Mouse (Mus musculus): ENCODE results near the gene Clpx. TPM values are rescaled to one million over a fixed set of nuclear protein-coding genes. Genes with fewer than 3 reads are reported as not detected.
"Not testable (repeated sequence)": the region's sequence is repeated elsewhere in the genome, so short reads cannot be mapped to it uniquely, and the experiment has no call there.

The Clpx gene
- total and polyA plus RNA-seq, 3 experiments, result 32.4 to 38.8 TPM; not detected in 1

GRCm38 (mm10) chr9:65273873-65274272, 20.2 kb upstream of the Clpx start:
- H3K79me2 ChIP-seq (ENCODE audit: control insufficient read depth, insufficient read depth, low read length, poor library complexity), result no peaks in the 10 kb centered on the region
- DNase-seq (ENCODE audit: low read depth, low spot score), result no peak
- H3K36me3 ChIP-seq (ENCODE audit: control insufficient read depth in 1 of 2, insufficient read depth in 2 of 2, low read length in 2 of 2), result no peaks in the 10 kb centered on the region
- TF ChIP-seq CHD2 (IDR thresholded peaks at IDR 0.05; ENCODE audit: low read length) (no peak), E2F4 (IDR thresholded peaks at IDR 0.05; ENCODE audit: borderline replicate concordance, low read depth, low read length) (no peak), POLR2AphosphoS2 (IDR thresholded peaks at IDR 0.05; ENCODE audit: low read length) (no peak), TAL1 (IDR thresholded peaks at IDR 0.05; ENCODE audit: low read length) (no peak), HCFC1 (IDR thresholded peaks at IDR 0.05; ENCODE audit: low read depth, low read length) (no peak)
- no peak overlapping the region for H3K9ac ChIP-seq (ENCODE audit: control insufficient read depth, low read depth, low read length, poor library complexity, severe bottlenecking)
- no peaks in the 10 kb centered on the region; a peak in 1 of 4 replicates for H3K27me3 ChIP-seq (ENCODE audit: control insufficient read depth in 1 of 2, insufficient read depth in 2 of 2, low read length in 2 of 2)
- H3K27ac ChIP-seq (ENCODE audit: control insufficient read depth, low read depth, low read length), result no peak overlapping the region
- H3K9me3 ChIP-seq (replicated peaks; ENCODE audit: insufficient read depth, low read length), result no peaks in the 10 kb centered on the region
- no peaks in the 10 kb centered on the region for H3K4me1 ChIP-seq (ENCODE audit: control insufficient read depth in 1 of 2, insufficient read depth in 2 of 2, low read length in 2 of 2)
- no peak overlapping the region for H3K4me3 ChIP-seq (ENCODE audit: control insufficient read depth in 1 of 2, insufficient read depth in 1 of 2, low read depth in 2 of 2, low read length in 2 of 2)

- H3K79me2 ChIP-seq (ENCODE audit: control insufficient read depth, insufficient read depth, low read length, poor library complexity); H3K27me3 ChIP-seq (ENCODE audit: control insufficient read depth in 1 of 2, insufficient read depth in 2 of 2, low read length in 2 of 2); H3K27ac ChIP-seq (ENCODE audit: control insufficient read depth, low read depth, low read length); H3K4me1 ChIP-seq (ENCODE audit: control insufficient read depth in 1 of 2, insufficient read depth in 2 of 2, low read length in 2 of 2); H3K9me3 ChIP-seq (replicated peaks; ENCODE audit: insufficient read depth, low read length); H3K36me3 ChIP-seq (ENCODE audit: control insufficient read depth in 1 of 2, insufficient read depth in 2 of 2, low read length in 2 of 2); H3K9ac ChIP-seq (ENCODE audit: control insufficient read depth, low read depth, low read length, poor library complexity, severe bottlenecking); DNase-seq (ENCODE audit: low read depth, low spot score); H3K4me3 ChIP-seq (ENCODE audit: control insufficient read depth in 1 of 2, insufficient read depth in 1 of 2, low read depth in 2 of 2, low read length in 2 of 2): not testable (repeated sequence)
- TF ChIP-seq CTCF (IDR thresholded peaks at IDR 0.05 in 2 of 3, conservative IDR thresholded peaks at IDR 0.05 in 1 of 3; ENCODE audit: control insufficient read depth in 1 of 3, insufficient read depth in 1 of 3, low read depth in 2 of 3, low read length in 3 of 3, poor library complexity in 1 of 3, severe bottlenecking in 1 of 3), result peak in 1 of 3 experiments; percentile 19; a peak in 1 of 6 replicates
Measured at GRCm38 (mm10) chr9:65274851-65275250, 19.2 kb upstream of the Clpx start.

GRCm38 (mm10) chr9:65275810-65276530, 18.1 kb upstream of the Clpx start:
- H3K9me3 ChIP-seq (replicated peaks; ENCODE audit: insufficient read depth, low read length), result no peaks in the 10 kb centered on the region
- no peaks in the 10 kb centered on the region for H3K79me2 ChIP-seq (ENCODE audit: control insufficient read depth, insufficient read depth, low read length, poor library complexity)
- no peak overlapping the region for H3K27ac ChIP-seq (ENCODE audit: control insufficient read depth, low read depth, low read length)
- no peaks in the 10 kb centered on the region for H3K36me3 ChIP-seq (ENCODE audit: control insufficient read depth in 1 of 2, insufficient read depth in 2 of 2, low read length in 2 of 2)
- H3K4me3 ChIP-seq (ENCODE audit: control insufficient read depth in 1 of 2, insufficient read depth in 1 of 2, low read depth in 2 of 2, low read length in 2 of 2), result no peak overlapping the region
- no peak overlapping the region for H3K9ac ChIP-seq (ENCODE audit: control insufficient read depth, low read depth, low read length, poor library complexity, severe bottlenecking)
- no peaks in the 10 kb centered on the region for H3K4me1 ChIP-seq (ENCODE audit: control insufficient read depth in 1 of 2, insufficient read depth in 2 of 2, low read length in 2 of 2)
- no peak for DNase-seq (ENCODE audit: low read depth, low spot score)
- TF ChIP-seq KAT2A (conservative IDR thresholded peaks at IDR 0.05; ENCODE audit: low read depth, low read length) (no peak), RAD21 (IDR thresholded peaks at IDR 0.05; ENCODE audit: low read depth, low read length) (no peak), ETS1 (IDR thresholded peaks at IDR 0.05; ENCODE audit: low read depth, low read length) (no peak), BHLHE40 (IDR thresholded peaks at IDR 0.05; ENCODE audit: borderline replicate concordance, low read depth, low read length) (no peak), MEF2A (IDR thresholded peaks at IDR 0.05; ENCODE audit: extremely low read depth, insufficient replicate concordance, low read depth, low read length, poor library complexity, severe bottlenecking) (no peak)
- no peaks in the 10 kb centered on the region; a peak in 2 of 4 replicates for H3K27me3 ChIP-seq (ENCODE audit: control insufficient read depth in 1 of 2, insufficient read depth in 2 of 2, low read length in 2 of 2)
